Mouse (Mus musculus) heart, embryonic 14.5 days (tissue): Measurements from ENCODE around the gene Vipr1. TPM values are rescaled to one million over a fixed set of nuclear protein-coding genes. Genes with fewer than 3 reads are reported as not detected.
"Not testable (repeated sequence)": the region's sequence is repeated elsewhere in the genome, so short reads cannot be mapped to it uniquely, and the experiment has no call there.

Source experiments
- ATAC-seq: fragments of 200-750 bp; cut with Nextera tagmentation; 2 replicates; pipeline ENCODE4 v1.8.0; 2017; ENCODE audit warnings: low read depth, moderate TSS enrichment; ENCODE audit not compliant: insufficient number of reproducible peaks, insufficient read depth, low FRiP score
- H3K27ac ChIP-seq, 2 experiments: fragments of 200-500 bp in 1 of 2; fragments of 300-500 bp in 1 of 2; sonication (generic) in 1 of 2; replicated peaks in 1 of 2; 2 replicates each; pipeline ENCODE4 v1.5.1; 2012 to 2014; ENCODE audit warnings: low read depth in 2 of 2, low read length in 2 of 2, control low read depth in 1 of 2, mild to moderate bottlenecking in 1 of 2, mixed read lengths in 1 of 2; ENCODE audit not compliant: control insufficient read depth in 1 of 2, insufficient read depth in 1 of 2
- H3K27me3 ChIP-seq: fragments of 300-500 bp; sonication (generic); 2 replicates; pipeline ENCODE4 v1.6.1; 2014; ENCODE audit warnings: mild to moderate bottlenecking, low read length, control low read depth; ENCODE audit not compliant: control insufficient read depth, insufficient read depth
- H3K36me3 ChIP-seq: fragments of 300-500 bp; sonication (generic); 2 replicates; pipeline ENCODE4 v1.6.1; 2014; ENCODE audit warnings: mild to moderate bottlenecking, control low read depth, low read length, mixed read lengths; ENCODE audit not compliant: control insufficient read depth, insufficient read depth
- H3K4me1 ChIP-seq, 2 experiments: fragments of 200-500 bp in 1 of 2; fragments of 300-500 bp in 1 of 2; sonication (generic) in 1 of 2; 2 replicates each; pipeline ENCODE4 v1.6.1; 2012 to 2014; ENCODE audit warnings: low read length in 2 of 2, control low read depth in 1 of 2, mixed read lengths in 1 of 2; ENCODE audit not compliant: control insufficient read depth in 2 of 2, insufficient read depth in 2 of 2
- H3K4me2 ChIP-seq: fragments of 300-500 bp; sonication (generic); 2 replicates; pipeline ENCODE4 v1.6.1; 2014; ENCODE audit warnings: mild to moderate bottlenecking, low read length
- H3K4me3 ChIP-seq, 2 experiments: fragments of 200-500 bp in 1 of 2; fragments of 300-500 bp in 1 of 2; sonication (generic) in 1 of 2; 2 replicates each; pipeline ENCODE4 v1.5.1; 2012 to 2014; ENCODE audit warnings: low read length in 2 of 2, mild to moderate bottlenecking in 2 of 2, control low read depth in 1 of 2, low read depth in 1 of 2, moderate library complexity in 1 of 2; ENCODE audit not compliant: control insufficient read depth in 1 of 2, insufficient read depth in 1 of 2
- H3K9ac ChIP-seq: fragments of 300-500 bp; sonication (generic); 2 replicates; pipeline ENCODE4 v1.6.1; 2014; ENCODE audit warnings: mild to moderate bottlenecking, low read length
- H3K9me3 ChIP-seq: fragments of 300-500 bp; sonication (generic); 2 replicates; pipeline ENCODE4 v1.6.1; 2016; ENCODE audit warnings: low read length, control low read depth; ENCODE audit not compliant: control insufficient read depth
- WGBS: fragments of 180-500 bp; shearing (Covaris S2); extraction: QIAGEN DNeasy Blood & Tissue Kit; methylation state at CpG from one replicate; pipeline ENCODE4 v1.1.7; 2014; 5-methylcytosine and 5-hydroxymethylcytosine counted together
- polyA plus RNA-seq: library from polyadenylated mRNA; unstranded; fragments of >200 nt; fragmentation: Nextera tagmentation; extraction: Ambion mirVana; gene quantifications from 2 replicates; pipeline ENCODE4 v1.2.1, GENCODE M21; 2014

Vipr1 gene
- 0.11 and 0.16 TPM in 2 replicates for polyA plus RNA-seq

DNA sequence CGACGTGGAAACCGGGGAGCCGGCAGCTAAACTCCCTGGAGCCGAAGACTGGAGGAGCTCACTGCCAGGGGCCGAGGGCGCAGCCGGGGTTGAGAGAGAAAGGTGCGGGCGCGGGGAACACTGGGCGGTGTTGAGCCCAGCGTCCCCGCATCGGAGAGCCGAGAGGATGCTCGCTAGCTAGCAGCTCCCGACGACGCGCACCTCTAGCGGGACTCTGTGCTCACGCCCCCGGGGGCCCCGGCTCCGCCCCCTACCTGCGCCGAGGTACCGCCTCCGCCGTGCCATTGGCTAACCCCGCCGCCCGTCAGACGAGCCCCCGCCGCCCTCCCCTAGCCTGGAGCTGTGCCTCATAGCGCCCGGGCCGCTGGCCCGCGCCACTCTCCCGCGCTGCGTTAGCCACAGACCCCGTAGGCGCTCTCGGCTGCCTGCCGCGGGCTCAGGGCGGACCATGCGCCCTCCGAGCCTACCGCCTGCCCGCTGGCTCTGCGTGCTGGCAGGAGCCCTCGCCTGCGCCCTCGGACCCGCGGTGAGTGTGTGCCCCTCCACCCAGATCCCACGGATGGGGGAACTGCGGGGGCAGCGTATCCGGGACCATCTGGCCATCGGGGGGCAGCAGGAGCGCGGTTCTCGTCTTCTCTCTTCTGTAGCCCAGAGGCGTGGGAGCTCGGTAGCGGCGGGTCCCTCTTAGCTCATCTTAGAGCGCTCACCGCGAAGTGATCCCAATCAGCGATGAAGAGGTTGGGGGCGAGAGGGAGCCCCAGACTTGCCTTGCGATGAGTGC is at the start of gene Vipr1:
TSS of gene Vipr1 (plus strand) at position 316 of the 781 bp plus-strand sequence.
- Histone ChIP-seq H3K9me3 (no peaks in the 10 kb centered on the region), H3K4me2 (peak within 1 kb of the TSS; percentile 90), H3K36me3 (no peaks in the 10 kb centered on the region), H3K4me3 (peak within 1 kb of the TSS; percentile 39 to 46), H3K9ac (peak within 1 kb of the TSS; percentile 49; the same call in 1 of the 2 replicates), H3K27ac (no peak within 1 kb of the TSS), H3K4me1 (peaks cover 0 to 10% of the 10 kb centered on the region in 2 experiments; a peak in 1 of 4 replicates), H3K27me3 (peaks cover 58% of the 10 kb centered on the region)
- ATAC-seq = peak; percentile 73
- WGBS = under 1% methylated on average over 79 of the region's 79 CpGs

DNA sequence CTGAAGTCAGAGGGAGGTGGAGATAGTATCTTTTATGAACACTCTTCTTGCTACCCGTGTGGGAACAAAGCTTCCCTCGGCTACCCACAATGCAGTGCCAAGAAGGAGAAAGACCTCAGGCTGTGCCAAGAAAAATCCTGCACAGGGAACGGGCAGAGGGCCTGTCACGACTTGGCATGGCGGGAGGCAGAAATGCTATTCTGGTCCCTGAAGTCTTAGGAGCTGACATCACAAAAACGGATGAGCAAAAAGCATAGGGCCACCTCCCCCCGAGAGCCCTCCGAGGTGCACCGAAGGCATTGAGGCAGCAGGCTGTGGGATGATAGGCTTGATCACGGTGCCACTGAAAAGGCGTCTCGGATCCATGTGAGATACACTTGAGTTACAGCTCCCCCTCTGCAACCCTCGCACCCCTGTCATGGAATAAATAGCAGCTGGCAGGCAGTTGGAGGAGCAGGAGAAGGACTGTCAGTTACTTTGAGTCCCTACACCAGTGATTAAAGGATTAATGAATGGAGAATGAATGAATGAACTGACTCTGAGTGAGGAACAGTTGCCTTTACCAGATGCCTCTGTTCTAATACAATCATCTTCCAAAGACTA is 49.5 kb upstream of the Vipr1 start:
- Histone ChIP-seq H3K27ac (no peak overlapping the region), H3K36me3 (no peaks in the 10 kb centered on the region), H3K4me3 (no peak overlapping the region), H3K4me1 (no peaks in the 10 kb centered on the region), H3K9me3 (peaks cover 10% of the 10 kb centered on the region; the same call in 1 of the 2 replicates), H3K4me2 (no peak overlapping the region), H3K9ac (no peak overlapping the region), H3K27me3 (no peaks in the 10 kb centered on the region)
- 71% methylated on average over 13 of the region's 13 CpGs for whole genome bisulfite sequencing
- no peak for ATAC-seq

DNA sequence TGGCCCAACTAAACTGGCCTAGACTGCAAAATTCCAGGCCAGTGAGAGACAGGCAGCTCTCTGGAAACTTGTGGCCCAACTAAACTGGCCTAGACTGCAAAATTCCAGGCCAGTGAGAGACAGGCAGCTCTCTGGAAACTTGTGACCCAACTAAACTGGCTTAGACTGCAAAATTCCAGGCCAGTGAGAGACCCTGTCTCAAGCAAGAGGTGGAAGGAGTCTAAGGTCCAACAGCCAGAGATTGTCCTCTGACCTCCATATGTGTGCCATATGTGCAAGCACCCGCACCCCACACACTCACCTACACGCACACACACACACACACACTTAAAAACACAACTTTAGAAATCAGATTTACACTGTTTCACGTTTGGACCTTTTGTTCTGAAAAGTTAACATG is 48.7 kb upstream of the Vipr1 start:
- H3K4me3 ChIP-seq, H3K27ac ChIP-seq, H3K27me3 ChIP-seq, H3K4me2 ChIP-seq, H3K36me3 ChIP-seq, H3K9ac ChIP-seq, H3K9me3 ChIP-seq, H3K4me1 ChIP-seq, ATAC-seq: not testable (repeated sequence)
- 80% methylated on average over 3 of the region's 3 CpGs for WGBS

DNA sequence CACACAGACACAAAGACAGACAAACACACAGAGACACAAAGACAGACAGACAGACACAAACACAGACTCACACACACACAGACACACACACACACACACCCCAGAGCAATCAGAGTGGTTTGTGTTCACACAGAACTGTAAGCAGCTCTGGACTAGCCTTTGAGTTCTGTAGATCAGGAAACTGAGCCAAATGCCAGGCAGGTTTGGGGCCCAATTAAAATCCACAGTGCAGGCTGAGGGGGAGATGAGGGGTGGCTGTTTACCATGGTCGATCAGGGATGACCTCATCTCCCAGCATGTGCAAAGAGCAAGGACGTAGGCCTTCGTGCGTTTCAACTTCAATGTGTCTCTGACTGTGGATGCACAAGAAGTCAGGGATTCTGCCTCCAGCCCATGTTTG is 47.7 kb upstream of the Vipr1 start:
- 64% methylated on average over 4 of the region's 4 CpGs for WGBS

DNA sequence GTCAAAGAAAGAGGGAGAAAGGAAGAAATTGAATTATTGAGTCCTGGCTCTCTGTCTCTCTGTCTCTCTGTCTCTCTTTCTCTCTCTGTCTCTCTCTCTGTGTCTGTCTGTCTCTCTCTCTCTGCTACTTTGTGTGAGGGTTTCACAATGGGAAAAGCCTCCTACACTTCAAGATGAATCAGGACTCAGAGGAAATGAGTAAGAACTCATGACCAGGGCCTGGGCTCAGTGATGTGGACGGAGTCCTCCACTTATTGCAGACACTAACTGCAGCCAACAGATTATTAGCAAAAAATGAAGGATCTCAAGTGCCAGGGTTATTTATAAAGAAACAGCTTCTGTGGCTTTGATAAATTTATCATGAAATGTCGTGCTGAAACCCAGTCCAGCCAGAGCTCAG is 44.4 kb upstream of the Vipr1 start:
- Histone ChIP-seq H3K27ac (no peak overlapping the region), H3K9ac (no peak overlapping the region), H3K4me3 (no peak overlapping the region), H3K9me3 (no peaks in the 10 kb centered on the region), H3K4me2 (no peak overlapping the region), H3K36me3 (no peaks in the 10 kb centered on the region), H3K4me1 (peaks cover 0 to 3% of the 10 kb centered on the region in 2 experiments; a peak in 2 of 4 replicates), H3K27me3 (no peaks in the 10 kb centered on the region)
- 52% methylated on average over 2 of the region's 2 CpGs for WGBS
- no peak for ATAC-seq

More for the DNA sequence above, 47.7 kb upstream of the Vipr1 start:
- H3K9ac ChIP-seq = no peak overlapping the region
- H3K27ac ChIP-seq = no peak overlapping the region
- H3K9me3 ChIP-seq = no peaks in the 10 kb centered on the region
- H3K36me3 ChIP-seq = no peaks in the 10 kb centered on the region
- ATAC-seq = no peak
- no peak overlapping the region for H3K4me3 ChIP-seq
- H3K27me3 ChIP-seq = no peaks in the 10 kb centered on the region
- H3K4me1 ChIP-seq = no peaks in the 10 kb centered on the region
- no peak overlapping the region for H3K4me2 ChIP-seq

DNA sequence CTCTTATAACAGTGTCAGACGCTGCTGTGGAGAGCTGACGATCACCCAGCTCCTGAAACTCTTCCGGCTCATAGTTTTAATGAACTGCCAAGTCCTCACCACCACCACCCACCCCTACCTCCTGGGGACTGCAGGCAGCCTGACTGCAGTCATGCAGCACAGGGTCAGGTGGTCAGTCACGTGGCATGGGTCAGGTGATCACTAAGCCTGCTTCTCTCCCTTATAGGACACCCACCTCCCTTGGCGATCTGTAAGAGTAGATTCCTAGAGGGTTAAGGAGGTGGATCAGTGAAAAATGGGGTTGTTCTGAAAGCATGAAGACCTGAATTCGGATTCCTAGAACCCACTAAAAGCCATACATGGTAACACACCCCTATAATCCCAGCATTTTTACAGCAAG is 43.0 kb upstream of the Vipr1 start:
- peaks cover 0 to 3% of the 10 kb centered on the region in 2 experiments; a peak in 2 of 4 replicates for H3K4me1 ChIP-seq
- no peaks in the 10 kb centered on the region for H3K27me3 ChIP-seq
- H3K36me3 ChIP-seq = no peaks in the 10 kb centered on the region
- no peaks in the 10 kb centered on the region for H3K9me3 ChIP-seq
- H3K4me3 ChIP-seq = no peak overlapping the region
- 76% methylated on average over 6 of the region's 6 CpGs for WGBS
- no peak overlapping the region for H3K4me2 ChIP-seq
- H3K9ac ChIP-seq = no peak overlapping the region
- no peak overlapping the region for H3K27ac ChIP-seq
- no peak for ATAC-seq

DNA sequence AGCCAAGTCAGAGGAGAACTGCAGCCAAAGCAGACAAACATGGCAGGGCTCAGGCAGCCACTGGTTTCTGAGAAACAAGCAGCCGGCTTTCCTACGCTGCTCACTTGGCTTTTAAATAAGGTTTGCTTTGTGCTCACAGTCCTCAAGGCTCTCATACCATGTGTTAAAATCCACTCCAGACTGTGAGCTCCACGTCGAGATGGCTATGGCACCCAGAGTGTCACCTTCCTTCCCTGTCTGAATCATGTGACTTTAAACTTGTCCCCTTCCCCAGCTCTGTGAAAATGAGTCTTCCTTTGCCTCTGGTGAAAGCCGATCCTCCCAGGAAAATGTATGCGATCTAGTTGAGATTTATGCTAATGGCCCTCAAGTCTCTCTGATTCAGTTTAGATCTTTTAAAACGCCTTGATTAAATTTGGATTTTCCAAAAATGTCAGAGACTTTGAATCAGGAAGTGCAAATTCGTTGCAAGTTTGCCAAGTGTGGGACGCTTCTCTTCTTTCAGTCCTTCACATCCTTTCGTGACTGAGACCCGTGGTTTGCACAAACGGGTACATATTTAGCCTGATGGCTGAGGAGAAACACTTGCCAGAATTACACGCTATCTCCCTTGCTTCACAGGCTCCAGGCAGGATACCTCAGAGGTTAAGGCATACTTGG is 42.2 kb upstream of the Vipr1 start:
- Histone ChIP-seq H3K4me2 (no peak overlapping the region), H3K4me3 (no peak overlapping the region), H3K27ac (no peak overlapping the region), H3K9me3 (no peaks in the 10 kb centered on the region), H3K4me1 (peaks cover 0 to 3% of the 10 kb centered on the region in 2 experiments; a peak in 2 of 4 replicates), H3K36me3 (no peaks in the 10 kb centered on the region), H3K27me3 (no peaks in the 10 kb centered on the region), H3K9ac (no peak overlapping the region)
- ATAC-seq = no peak
- 38% methylated on average over 13 of the region's 13 CpGs for WGBS
